Mouse (Mus musculus) c-Kit-positive CD71-positive TER-119-negative erythroid progenitor cells, embryonic 14.5 days (primary cell): ENCODE results near the gene Frs2.
A peak's percentile ranks its signal among the peaks of the same experiment; 100 is the strongest.

ENCODE experiments used
- DNase-seq: peaks from one replicate; pipeline ENCODE4 v3.0.0-alpha.2; 2013; ENCODE audit warnings: low read depth

The Frs2 gene

GRCm38 (mm10) chr10:117103854-117104598 is 44.3 kb downstream of the Frs2 start:
- peak; percentile 34 for DNase-seq

- DNase-seq: no peak
Measured at GRCm38 (mm10) chr10:117100175-117100574, 48.2 kb downstream of the Frs2 start.

GRCm38 (mm10) chr10:117097116-117097698 is 51.1 kb downstream of the Frs2 start:
- peak; percentile 57 for DNase-seq

GRCm38 (mm10) chr10:117096096-117096495 is 52.2 kb downstream of the Frs2 start:
- no peak for DNase-seq

- no peak for DNase-seq
Measured at GRCm38 (mm10) chr10:117094504-117095329, 53.6 kb downstream of the Frs2 start.

GRCm38 (mm10) chr10:117089628-117090027 is 58.7 kb downstream of the Frs2 start:
- DNase-seq: no peak

GRCm38 (mm10) chr10:117081914-117082359 is 66.4 kb downstream of the Frs2 start:
- DNase-seq: no peak

GRCm38 (mm10) chr10:117081326-117081725 is 67.0 kb downstream of the Frs2 start:
- DNase-seq: no peak

- peak; percentile 45 for DNase-seq
Measured at GRCm38 (mm10) chr10:117078284-117078683, 70.0 kb downstream of the Frs2 start.

GRCm38 (mm10) chr10:117073176-117073575 is 75.2 kb downstream of the Frs2 start:
- DNase-seq: no peak

GRCm38 (mm10) chr10:117072191-117072888 is 76.0 kb downstream of the Frs2 start:
- no peak for DNase-seq

- peak; percentile 32 for DNase-seq
Measured at GRCm38 (mm10) chr10:117069109-117069508, 79.2 kb downstream of the Frs2 start.

- DNase-seq: no peak
Measured at GRCm38 (mm10) chr10:117064076-117064475, 84.3 kb downstream of the Frs2 start.

- peak; percentile 92 for DNase-seq
Measured at GRCm38 (mm10) chr10:117063254-117064021, 84.9 kb downstream of the Frs2 start, which contains the start of gene Cct2. TSS of gene Cct2 (minus strand) at chr10:117063814.

- DNase-seq: no peak
Measured at GRCm38 (mm10) chr10:117062894-117063253, 85.5 kb downstream of the Frs2 start.

- no peak for DNase-seq
Measured at GRCm38 (mm10) chr10:117055668-117056067, 92.7 kb downstream of the Frs2 start.

- DNase-seq: no peak
Measured at GRCm38 (mm10) chr10:117049961-117050597, 98.3 kb downstream of the Frs2 start.

- no peak for DNase-seq
Measured at GRCm38 (mm10) chr10:117049253-117049652, 99.1 kb downstream of the Frs2 start.

GRCm38 (mm10) chr10:117045175-117046056 is 102.9 kb downstream of the Frs2 start, which contains the start of gene Lrrc10:
TSS of gene Lrrc10 (plus strand) at chr10:117045341.
- DNase-seq: no peak
